Mouse (Mus musculus) myocyte (in vitro differentiated cells): ENCODE measurements around the gene Pou6f1.

Experiments
- MAX ChIP-seq: IDR thresholded peaks from one replicate; pipeline ENCODE4 v1.6.1; 2011; ENCODE audit warnings: low read depth, mild to moderate bottlenecking, control low read depth
- MYOD1 ChIP-seq, 3 experiments: IDR thresholded peaks; one replicate each; pipeline ENCODE4 v1.6.1; 2011; ENCODE audit warnings: control low read depth in 2 of 3, low read depth in 2 of 3, mild to moderate bottlenecking in 2 of 3, moderate library complexity in 1 of 3; ENCODE audit not compliant: insufficient read length in 2 of 3, control insufficient read depth in 1 of 3
- POLR2A ChIP-seq: IDR thresholded peaks from one replicate; pipeline ENCODE4 v1.6.1; 2011; ENCODE audit warnings: low read depth, mild to moderate bottlenecking, control low read depth, moderate library complexity; ENCODE audit not compliant: insufficient read length
- POLR2AphosphoS2 ChIP-seq: IDR thresholded peaks from one replicate; pipeline ENCODE4 v1.6.1; 2011; ENCODE audit warnings: low read depth, control low read depth; ENCODE audit not compliant: insufficient read length
- TCF12 ChIP-seq: IDR thresholded peaks from one replicate; pipeline ENCODE4 v1.6.1; 2011; ENCODE audit warnings: mild to moderate bottlenecking, control low read depth; ENCODE audit not compliant: poor library complexity, insufficient read depth, severe bottlenecking
- USF1 ChIP-seq: IDR thresholded peaks from one replicate; pipeline ENCODE4 v1.6.1; 2011; ENCODE audit warnings: low read depth, mild to moderate bottlenecking, control low read depth, moderate library complexity

DNA sequence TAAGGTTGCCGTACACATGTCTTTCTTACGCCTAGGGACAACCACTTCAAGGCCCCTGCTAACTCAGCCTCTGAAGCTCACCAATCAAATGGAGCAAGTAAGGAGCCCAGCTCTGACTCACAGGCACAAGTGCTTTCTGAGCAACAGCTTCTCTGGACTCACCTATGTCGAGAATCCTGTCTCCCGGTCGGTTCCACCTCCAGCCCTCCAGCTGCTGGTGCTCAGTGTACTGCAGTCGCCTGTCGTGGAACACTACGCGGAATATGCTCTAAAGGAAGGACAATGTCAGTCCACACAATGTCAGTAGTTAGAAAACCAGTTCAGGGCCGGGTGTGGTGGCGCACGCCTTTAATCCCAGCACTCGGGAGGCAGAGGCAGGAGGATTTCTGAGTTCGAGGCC is 74.4 kb downstream of the Pou6f1 start:
- no peak for TF ChIP-seq POLR2A
- TF ChIP-seq MAX = no peak
- no peak for TF ChIP-seq TCF12
- no peak for TF ChIP-seq POLR2AphosphoS2
- no peak for TF ChIP-seq USF1
- no peak for TF ChIP-seq MYOD1 (IDR thresholded peaks at IDR 0.05; ENCODE audit: control insufficient read depth in 1 of 3, insufficient read length in 2 of 3, low read depth in 2 of 3)
